Mouse (Mus musculus) heart, embryonic 14.5 days (tissue): ENCODE measurements at regions not wholly inside any gene's neighbourhood (a gene's known extent, or its start where the extent isn't known, plus 50 kb on each side); places are given as distances from the start of the nearest gene placed in this dataset.

Experiments used
- ATAC-seq: fragments of 200-750 bp; cut with Nextera tagmentation; 2 replicates; pipeline ENCODE4 v1.8.0; 2017; ENCODE audit warnings: low read depth, moderate TSS enrichment; ENCODE audit not compliant: insufficient number of reproducible peaks, insufficient read depth, low FRiP score
- H3K27ac ChIP-seq, 2 experiments: fragments of 200-500 bp in 1 of 2; fragments of 300-500 bp in 1 of 2; sonication (generic) in 1 of 2; replicated peaks in 1 of 2; 2 replicates each; pipeline ENCODE4 v1.5.1; 2012 to 2014; ENCODE audit warnings: low read depth in 2 of 2, low read length in 2 of 2, control low read depth in 1 of 2, mild to moderate bottlenecking in 1 of 2, mixed read lengths in 1 of 2; ENCODE audit not compliant: control insufficient read depth in 1 of 2, insufficient read depth in 1 of 2
- H3K27me3 ChIP-seq: fragments of 300-500 bp; sonication (generic); 2 replicates; pipeline ENCODE4 v1.6.1; 2014; ENCODE audit warnings: mild to moderate bottlenecking, low read length, control low read depth; ENCODE audit not compliant: control insufficient read depth, insufficient read depth
- H3K36me3 ChIP-seq: fragments of 300-500 bp; sonication (generic); 2 replicates; pipeline ENCODE4 v1.6.1; 2014; ENCODE audit warnings: mild to moderate bottlenecking, control low read depth, low read length, mixed read lengths; ENCODE audit not compliant: control insufficient read depth, insufficient read depth
- H3K4me1 ChIP-seq, 2 experiments: fragments of 200-500 bp in 1 of 2; fragments of 300-500 bp in 1 of 2; sonication (generic) in 1 of 2; 2 replicates each; pipeline ENCODE4 v1.6.1; 2012 to 2014; ENCODE audit warnings: low read length in 2 of 2, control low read depth in 1 of 2, mixed read lengths in 1 of 2; ENCODE audit not compliant: control insufficient read depth in 2 of 2, insufficient read depth in 2 of 2
- H3K4me2 ChIP-seq: fragments of 300-500 bp; sonication (generic); 2 replicates; pipeline ENCODE4 v1.6.1; 2014; ENCODE audit warnings: mild to moderate bottlenecking, low read length
- H3K4me3 ChIP-seq, 2 experiments: fragments of 200-500 bp in 1 of 2; fragments of 300-500 bp in 1 of 2; sonication (generic) in 1 of 2; 2 replicates each; pipeline ENCODE4 v1.5.1; 2012 to 2014; ENCODE audit warnings: low read length in 2 of 2, mild to moderate bottlenecking in 2 of 2, control low read depth in 1 of 2, low read depth in 1 of 2, moderate library complexity in 1 of 2; ENCODE audit not compliant: control insufficient read depth in 1 of 2, insufficient read depth in 1 of 2
- H3K9ac ChIP-seq: fragments of 300-500 bp; sonication (generic); 2 replicates; pipeline ENCODE4 v1.6.1; 2014; ENCODE audit warnings: mild to moderate bottlenecking, low read length
- H3K9me3 ChIP-seq: fragments of 300-500 bp; sonication (generic); 2 replicates; pipeline ENCODE4 v1.6.1; 2016; ENCODE audit warnings: low read length, control low read depth; ENCODE audit not compliant: control insufficient read depth
- WGBS: fragments of 180-500 bp; shearing (Covaris S2); extraction: QIAGEN DNeasy Blood & Tissue Kit; methylation state at CpG from one replicate; pipeline ENCODE4 v1.1.7; 2014; 5-methylcytosine and 5-hydroxymethylcytosine counted together

DNA sequence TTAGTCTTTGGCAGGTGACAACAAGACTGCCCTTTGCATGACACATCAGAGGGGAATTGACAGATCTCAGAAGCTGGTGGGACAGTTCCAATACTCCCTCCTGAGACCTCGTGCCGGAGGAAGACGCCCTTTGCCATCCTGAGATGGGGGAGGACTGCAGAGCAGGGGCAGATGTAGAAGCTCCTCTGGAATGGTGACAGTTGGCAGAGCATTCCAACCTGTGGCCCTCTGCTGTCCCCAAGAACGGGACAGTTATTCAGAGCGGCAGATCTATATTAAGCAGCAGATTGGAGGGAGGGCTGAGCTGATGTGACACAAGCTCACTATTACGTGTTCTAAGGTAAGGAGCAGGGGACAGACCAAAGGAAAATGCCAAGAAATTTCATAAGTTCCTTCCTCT, 97.7 kb upstream of the Ppargc1a start:
- Histone ChIP-seq H3K27ac (no peak overlapping the region), H3K9ac (no peak overlapping the region), H3K4me1 (peaks cover 3 to 7% of the 10 kb centered on the region in 2 experiments; a peak in 3 of 4 replicates), H3K27me3 (no peaks in the 10 kb centered on the region), H3K4me3 (no peak overlapping the region), H3K36me3 (no peaks in the 10 kb centered on the region), H3K9me3 (no peaks in the 10 kb centered on the region), H3K4me2 (peak overlapping the region; percentile 27)
- ATAC-seq, result no peak
- 25% methylated on average over 6 of the region's 6 CpGs for WGBS

DNA sequence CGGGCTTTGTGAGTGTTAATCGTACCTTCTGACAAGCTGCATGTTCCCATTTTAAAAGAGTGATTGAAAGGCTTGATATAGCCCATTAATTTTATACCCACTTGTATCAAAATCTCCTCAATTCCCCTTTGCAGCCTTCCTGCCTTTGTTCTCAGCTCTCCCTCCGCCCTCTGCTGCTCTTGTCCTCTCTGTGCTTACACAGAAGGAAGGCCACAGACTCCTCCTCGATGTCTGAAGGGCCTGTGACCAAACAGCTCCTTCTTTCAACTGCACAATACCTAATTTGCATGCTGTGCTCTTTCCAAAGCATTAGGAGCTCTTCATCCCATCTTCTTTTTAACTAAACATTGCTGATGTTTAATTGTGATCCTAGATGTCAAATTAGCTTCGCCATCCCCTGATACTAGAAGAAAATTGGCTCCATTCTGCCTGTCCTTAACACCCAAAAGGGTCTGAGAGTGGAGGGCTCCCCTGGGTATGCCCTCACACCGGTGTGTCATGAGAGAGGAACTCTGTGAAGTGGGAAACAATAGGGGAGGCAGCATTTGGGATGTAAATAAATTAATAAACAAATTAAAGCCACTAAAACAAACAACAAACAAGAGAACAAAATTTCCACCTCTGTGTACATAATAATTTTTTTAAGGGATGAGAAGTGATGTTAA, 90.8 kb upstream of the Ppargc1a start:
- no peak overlapping the region for H3K9ac ChIP-seq
- no peak overlapping the region for H3K4me2 ChIP-seq
- ATAC-seq, result no peak
- WGBS, result 75% methylated on average over 6 of the region's 6 CpGs
- H3K4me3 ChIP-seq, result no peak overlapping the region
- no peaks in the 10 kb centered on the region for H3K9me3 ChIP-seq
- no peaks in the 10 kb centered on the region for H3K27me3 ChIP-seq
- H3K36me3 ChIP-seq, result no peaks in the 10 kb centered on the region
- H3K4me1 ChIP-seq, result no peaks in the 10 kb centered on the region
- no peak overlapping the region for H3K27ac ChIP-seq

DNA sequence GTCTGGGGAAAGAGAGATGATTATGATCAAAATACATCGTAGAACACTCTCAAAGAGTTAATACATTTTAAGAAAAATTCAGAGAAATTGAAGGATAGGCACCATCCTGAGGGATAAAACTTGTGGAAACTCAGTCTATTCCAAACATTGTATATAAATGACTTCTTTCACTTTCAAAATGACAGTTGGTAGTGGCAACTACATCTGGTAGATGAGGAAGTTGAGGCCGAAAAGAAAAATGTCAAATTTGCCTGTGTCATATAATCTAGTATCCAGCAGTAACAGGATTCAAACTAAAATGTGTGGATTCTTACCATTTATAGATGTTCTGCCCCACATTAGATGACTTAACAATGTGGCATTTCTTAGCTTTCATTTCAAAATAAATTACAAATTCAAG, 86.0 kb upstream of the Ppargc1a start:
- Histone ChIP-seq H3K4me2 (no peak overlapping the region), H3K9ac (no peak overlapping the region), H3K27ac (no peak overlapping the region), H3K27me3 (no peaks in the 10 kb centered on the region), H3K9me3 (no peaks in the 10 kb centered on the region), H3K4me1 (no peaks in the 10 kb centered on the region), H3K4me3 (no peak overlapping the region), H3K36me3 (no peaks in the 10 kb centered on the region)
- 78% methylated on average over 2 of the region's 2 CpGs for WGBS
- no peak for ATAC-seq

DNA sequence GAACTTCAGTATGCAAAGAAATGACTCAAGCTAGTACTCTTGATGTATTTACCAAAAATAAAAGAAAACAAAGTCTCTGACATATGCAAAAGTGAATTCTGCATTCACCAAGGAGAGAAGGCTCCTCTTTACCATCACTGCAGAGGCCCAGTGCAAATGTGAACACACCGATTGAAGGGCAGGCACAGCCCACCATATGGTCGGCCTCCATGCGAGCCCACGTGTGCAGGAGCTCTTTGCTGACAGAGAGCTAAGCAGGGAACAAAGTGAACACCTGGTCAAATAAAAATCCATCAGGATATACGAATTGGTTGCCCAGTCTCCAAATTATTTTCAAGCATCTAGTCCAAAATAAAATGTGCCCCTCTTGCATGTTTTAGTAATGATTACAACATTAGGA, 56.9 kb upstream of the Ppargc1a start:
- 82% methylated on average over 5 of the region's 5 CpGs for WGBS
- no peaks in the 10 kb centered on the region for H3K36me3 ChIP-seq
- no peaks in the 10 kb centered on the region for H3K9me3 ChIP-seq
- no peak overlapping the region for H3K9ac ChIP-seq
- no peak overlapping the region for H3K4me3 ChIP-seq
- no peak overlapping the region for H3K27ac ChIP-seq
- no peaks in the 10 kb centered on the region for H3K27me3 ChIP-seq
- ATAC-seq, result no peak
- H3K4me1 ChIP-seq, result no peaks in the 10 kb centered on the region; a peak in 1 of 4 replicates
- H3K4me2 ChIP-seq, result no peak overlapping the region
